Mouse (Mus musculus) heart, embryonic 14.5 days (tissue): ENCODE results near the gene Slc39a11. TPM values are rescaled to one million over a fixed set of nuclear protein-coding genes. Genes with fewer than 3 reads are reported as not detected.
A peak's percentile ranks its signal among the peaks of the same experiment; 100 is the strongest.

ENCODE experiments used
- ATAC-seq: fragments of 200-750 bp; cut with Nextera tagmentation; 2 replicates; pipeline ENCODE4 v1.8.0; 2017; ENCODE audit warnings: low read depth, moderate TSS enrichment; ENCODE audit not compliant: insufficient number of reproducible peaks, insufficient read depth, low FRiP score
- H3K27ac ChIP-seq, 2 experiments: fragments of 200-500 bp in 1 of 2; fragments of 300-500 bp in 1 of 2; sonication (generic) in 1 of 2; replicated peaks in 1 of 2; 2 replicates each; pipeline ENCODE4 v1.5.1; 2012 to 2014; ENCODE audit warnings: low read depth in 2 of 2, low read length in 2 of 2, control low read depth in 1 of 2, mild to moderate bottlenecking in 1 of 2, mixed read lengths in 1 of 2; ENCODE audit not compliant: control insufficient read depth in 1 of 2, insufficient read depth in 1 of 2
- H3K27me3 ChIP-seq: fragments of 300-500 bp; sonication (generic); 2 replicates; pipeline ENCODE4 v1.6.1; 2014; ENCODE audit warnings: mild to moderate bottlenecking, low read length, control low read depth; ENCODE audit not compliant: control insufficient read depth, insufficient read depth
- H3K36me3 ChIP-seq: fragments of 300-500 bp; sonication (generic); 2 replicates; pipeline ENCODE4 v1.6.1; 2014; ENCODE audit warnings: mild to moderate bottlenecking, control low read depth, low read length, mixed read lengths; ENCODE audit not compliant: control insufficient read depth, insufficient read depth
- H3K4me1 ChIP-seq, 2 experiments: fragments of 200-500 bp in 1 of 2; fragments of 300-500 bp in 1 of 2; sonication (generic) in 1 of 2; 2 replicates each; pipeline ENCODE4 v1.6.1; 2012 to 2014; ENCODE audit warnings: low read length in 2 of 2, control low read depth in 1 of 2, mixed read lengths in 1 of 2; ENCODE audit not compliant: control insufficient read depth in 2 of 2, insufficient read depth in 2 of 2
- H3K4me2 ChIP-seq: fragments of 300-500 bp; sonication (generic); 2 replicates; pipeline ENCODE4 v1.6.1; 2014; ENCODE audit warnings: mild to moderate bottlenecking, low read length
- H3K4me3 ChIP-seq, 2 experiments: fragments of 200-500 bp in 1 of 2; fragments of 300-500 bp in 1 of 2; sonication (generic) in 1 of 2; 2 replicates each; pipeline ENCODE4 v1.5.1; 2012 to 2014; ENCODE audit warnings: low read length in 2 of 2, mild to moderate bottlenecking in 2 of 2, control low read depth in 1 of 2, low read depth in 1 of 2, moderate library complexity in 1 of 2; ENCODE audit not compliant: control insufficient read depth in 1 of 2, insufficient read depth in 1 of 2
- H3K9ac ChIP-seq: fragments of 300-500 bp; sonication (generic); 2 replicates; pipeline ENCODE4 v1.6.1; 2014; ENCODE audit warnings: mild to moderate bottlenecking, low read length
- H3K9me3 ChIP-seq: fragments of 300-500 bp; sonication (generic); 2 replicates; pipeline ENCODE4 v1.6.1; 2016; ENCODE audit warnings: low read length, control low read depth; ENCODE audit not compliant: control insufficient read depth
- WGBS: fragments of 180-500 bp; shearing (Covaris S2); extraction: QIAGEN DNeasy Blood & Tissue Kit; methylation state at CpG from one replicate; pipeline ENCODE4 v1.1.7; 2014; 5-methylcytosine and 5-hydroxymethylcytosine counted together
- polyA plus RNA-seq: library from polyadenylated mRNA; unstranded; fragments of >200 nt; fragmentation: Nextera tagmentation; extraction: Ambion mirVana; gene quantifications from 2 replicates; pipeline ENCODE4 v1.2.1, GENCODE M21; 2014

The Slc39a11 gene
- polyA plus RNA-seq, 1 experiment from 2014 or later: 13.6 TPM

GRCm38 (mm10) chr11:113539079-113539478 is 110.8 kb downstream of the Slc39a11 start:
- no peak for ATAC-seq
- Histone ChIP-seq H3K36me3 (no peaks in the 10 kb centered on the region), H3K9ac (no peak overlapping the region), H3K4me2 (peak overlapping the region; percentile 42), H3K27ac (no peak overlapping the region), H3K9me3 (no peaks in the 10 kb centered on the region), H3K4me3 (no peak overlapping the region), H3K4me1 (peaks cover 9 to 17% of the 10 kb centered on the region in 2 experiments; a peak in 3 of 4 replicates), H3K27me3 (no peaks in the 10 kb centered on the region)
- 76% methylated on average over 6 of the region's 6 CpGs for WGBS

DNA sequence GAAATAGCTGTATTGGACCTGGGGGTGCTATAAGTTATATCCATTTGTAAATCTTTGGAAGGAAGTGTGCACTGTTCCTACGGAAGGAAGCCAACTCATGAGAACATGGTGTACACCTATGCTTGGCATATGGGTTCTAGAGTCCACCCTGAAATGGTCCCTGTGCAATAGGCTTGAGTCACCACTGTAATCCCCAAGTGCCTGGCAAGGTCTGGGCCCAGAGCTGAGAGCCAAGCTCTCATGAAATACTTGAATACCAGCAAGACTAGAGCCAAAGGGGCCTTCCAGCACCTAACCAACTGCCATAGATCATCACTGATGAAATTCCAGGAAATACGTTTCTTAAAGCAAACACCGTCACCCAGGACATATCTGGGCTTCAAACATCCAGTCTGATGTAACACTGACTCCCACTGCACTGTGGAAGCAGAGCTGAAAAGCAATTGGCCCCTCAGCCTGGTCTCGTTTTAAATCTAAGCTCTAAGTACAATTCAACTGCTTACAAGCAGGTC is 111.4 kb downstream of the Slc39a11 start:
- Histone ChIP-seq H3K9ac (no peak overlapping the region), H3K9me3 (no peaks in the 10 kb centered on the region), H3K4me2 (no peak overlapping the region), H3K27ac (no peak overlapping the region), H3K36me3 (no peaks in the 10 kb centered on the region), H3K4me3 (no peak overlapping the region), H3K4me1 (peaks cover 9 to 15% of the 10 kb centered on the region in 2 experiments; a peak in 3 of 4 replicates), H3K27me3 (no peaks in the 10 kb centered on the region)
- no peak for ATAC-seq
- 86% methylated on average over 4 of the region's 4 CpGs for WGBS

DNA sequence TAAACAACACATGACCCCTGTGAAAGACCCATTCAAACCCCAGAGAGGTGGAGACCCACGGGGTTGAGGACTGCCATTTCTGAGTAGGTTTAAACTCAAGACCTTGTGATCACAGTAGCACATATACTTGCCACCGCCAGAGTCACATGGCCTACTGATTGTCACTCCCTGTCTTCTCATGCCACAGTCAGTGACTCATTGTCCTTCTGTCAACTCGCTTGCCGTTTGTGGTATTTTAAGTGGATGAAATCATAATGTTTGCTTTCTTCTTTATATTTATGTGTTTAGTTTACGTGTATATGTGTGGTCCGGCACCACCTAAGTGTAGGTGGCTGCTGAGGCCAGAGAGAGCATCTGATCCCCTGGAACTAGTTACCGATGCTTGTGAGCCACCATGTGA is 112.2 kb downstream of the Slc39a11 start:
- Histone ChIP-seq H3K9me3 (no peaks in the 10 kb centered on the region), H3K4me3 (no peak overlapping the region), H3K4me1 (peaks cover 9 to 15% of the 10 kb centered on the region in 2 experiments; a peak in 3 of 4 replicates), H3K9ac (no peak overlapping the region), H3K4me2 (no peak overlapping the region), H3K27ac (no peak overlapping the region), H3K36me3 (no peaks in the 10 kb centered on the region), H3K27me3 (no peaks in the 10 kb centered on the region)
- ATAC-seq: no peak
- WGBS: 75% methylated on average over 7 of the region's 7 CpGs

DNA sequence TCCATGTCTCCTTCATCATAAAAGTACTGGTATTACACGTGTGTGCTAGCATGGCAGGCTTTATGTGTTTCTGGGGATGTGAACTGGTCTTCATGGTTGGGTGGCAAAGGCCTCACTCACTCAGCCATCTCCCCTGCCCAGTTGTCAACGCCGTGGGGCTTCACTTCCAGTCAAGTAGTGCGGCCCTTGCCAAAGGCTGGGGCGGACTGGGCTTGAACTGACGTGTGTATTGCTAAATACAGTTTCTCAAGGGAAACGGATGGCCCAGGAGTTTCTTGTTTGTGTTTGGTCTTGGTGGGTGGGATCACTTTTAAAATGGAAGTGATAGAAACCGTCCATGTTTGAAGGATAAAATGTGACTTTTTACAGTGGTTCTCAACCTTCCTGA is 112.7 kb downstream of the Slc39a11 start:
- H3K9ac ChIP-seq: no peak overlapping the region
- H3K36me3 ChIP-seq: no peaks in the 10 kb centered on the region
- H3K4me3 ChIP-seq: no peak overlapping the region
- 67% methylated on average over 8 of the region's 8 CpGs for WGBS
- no peaks in the 10 kb centered on the region for H3K27me3 ChIP-seq
- H3K9me3 ChIP-seq: no peaks in the 10 kb centered on the region
- H3K4me1 ChIP-seq: peaks cover 9 to 15% of the 10 kb centered on the region in 2 experiments; a peak in 3 of 4 replicates
- H3K27ac ChIP-seq: no peak overlapping the region
- ATAC-seq: no peak
- no peak overlapping the region for H3K4me2 ChIP-seq

DNA sequence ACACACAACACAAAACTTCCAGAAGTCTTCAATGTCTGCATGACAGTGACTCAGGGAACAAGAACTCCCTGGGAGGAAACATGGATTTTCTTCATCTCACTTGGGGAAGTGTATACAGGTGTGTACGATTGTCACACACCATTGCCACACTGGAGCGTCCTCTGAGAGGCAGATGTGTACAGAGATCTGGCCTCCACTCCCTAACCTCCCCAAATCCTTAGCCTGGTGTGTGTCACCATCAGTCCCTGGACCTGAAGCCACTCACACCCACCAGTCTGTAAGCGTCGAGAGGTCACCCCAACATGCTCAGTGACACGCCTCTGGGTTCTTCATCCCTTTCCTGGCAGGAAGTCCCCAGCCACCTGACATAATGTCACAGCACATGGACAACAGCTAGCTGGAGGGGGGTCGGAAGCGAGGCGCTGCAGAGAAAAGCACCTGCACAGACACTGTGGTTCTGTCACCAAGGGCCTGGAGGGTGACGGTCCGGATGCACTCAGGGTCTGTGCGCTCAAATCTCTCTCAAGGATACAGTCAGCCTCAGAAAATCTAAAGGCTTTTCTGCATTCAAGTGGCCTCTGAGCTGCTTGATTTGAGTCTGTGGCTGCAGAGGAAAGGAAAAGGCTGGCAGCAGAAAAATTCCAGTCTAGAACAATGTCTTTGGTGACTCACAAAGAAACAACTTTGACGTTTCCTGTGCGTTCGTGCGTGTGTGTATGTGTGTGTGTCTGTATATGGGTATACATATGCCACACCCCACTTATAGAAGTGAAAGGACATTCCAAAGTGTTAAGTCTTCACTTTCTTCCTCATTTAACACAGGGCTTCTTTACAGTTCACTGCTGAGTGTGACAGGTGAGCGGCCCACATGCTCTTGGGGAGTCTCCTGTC is 113.3 kb downstream of the Slc39a11 start:
- Histone ChIP-seq H3K9me3 (no peaks in the 10 kb centered on the region), H3K4me1 (peaks cover 9 to 15% of the 10 kb centered on the region in 2 experiments; a peak in 3 of 4 replicates), H3K36me3 (no peaks in the 10 kb centered on the region), H3K4me2 (no peak overlapping the region), H3K9ac (no peak overlapping the region), H3K4me3 (no peak overlapping the region), H3K27ac (no peak overlapping the region), H3K27me3 (no peaks in the 10 kb centered on the region)
- ATAC-seq: no peak
- 79% methylated on average over 16 of the region's 16 CpGs for WGBS

DNA sequence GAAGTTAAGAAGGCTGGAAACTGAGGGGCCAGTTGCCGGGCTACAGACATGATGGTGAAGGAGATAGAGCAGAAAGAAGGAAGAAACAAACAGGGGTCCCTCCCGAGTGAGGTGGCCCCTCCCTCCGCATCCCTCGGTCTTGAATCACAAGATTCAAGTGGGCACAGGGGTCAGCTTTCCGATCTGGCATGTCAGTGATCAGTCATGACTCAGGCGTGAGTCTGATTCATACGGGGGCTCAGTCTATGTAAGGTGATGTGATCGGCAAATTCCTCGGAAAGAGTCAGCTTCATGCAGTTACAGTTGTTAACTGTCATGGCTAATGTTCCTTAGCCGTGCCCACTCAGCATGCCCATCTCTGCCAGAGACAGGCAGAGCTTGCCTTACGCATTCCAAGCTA is 115.5 kb downstream of the Slc39a11 start:
- no peaks in the 10 kb centered on the region for H3K9me3 ChIP-seq
- peaks cover 6 to 10% of the 10 kb centered on the region in 2 experiments; a peak in 3 of 4 replicates for H3K4me1 ChIP-seq
- 71% methylated on average over 11 of the region's 11 CpGs for WGBS

GRCm38 (mm10) chr11:113533931-113534330 is 115.9 kb downstream of the Slc39a11 start:
- WGBS: 57% methylated on average over 7 of the region's 7 CpGs
- no peaks in the 10 kb centered on the region for H3K36me3 ChIP-seq
- H3K4me1 ChIP-seq: peaks cover 1 to 7% of the 10 kb centered on the region in 2 experiments; a peak in 2 of 4 replicates
- no peak overlapping the region for H3K9ac ChIP-seq
- no peak overlapping the region for H3K4me2 ChIP-seq
- no peak for ATAC-seq
- no peaks in the 10 kb centered on the region for H3K9me3 ChIP-seq
- no peaks in the 10 kb centered on the region for H3K27me3 ChIP-seq
- no peak overlapping the region for H3K4me3 ChIP-seq
- no peak overlapping the region for H3K27ac ChIP-seq

More for the DNA sequence above, 115.5 kb downstream of the Slc39a11 start:
- ATAC-seq: no peak
- Histone ChIP-seq H3K4me3 (no peak overlapping the region), H3K27me3 (no peaks in the 10 kb centered on the region), H3K4me2 (no peak overlapping the region), H3K36me3 (no peaks in the 10 kb centered on the region), H3K27ac (no peak overlapping the region), H3K9ac (no peak overlapping the region)
